Mouse (Mus musculus): ENCODE measurements around the gene Rasef.

GRCm38 (mm10) chr4:73789534-73789933 is 1.3 kb downstream of the Rasef start:
- TF ChIP-seq CTCF (IDR thresholded peaks at IDR 0.05; ENCODE audit: low read depth): no peak
- TF ChIP-seq EP300 (IDR thresholded peaks at IDR 0.05; ENCODE audit: low read depth): no peak

Measured in heart, postnatal 0 days (tissue).